Mouse (Mus musculus): ENCODE results near the gene Rras2.

GRCm38 (mm10) chr7:114071851-114072616 is 45.5 kb downstream of the Rras2 start:
- no peak for TF ChIP-seq CTCF (IDR thresholded peaks at IDR 0.05; ENCODE audit: low read depth, low read length)
- no peak for TF ChIP-seq EP300 (IDR thresholded peaks at IDR 0.05; ENCODE audit: insufficient read depth, low read depth, low read length)
